In the genomic region with DNA sequence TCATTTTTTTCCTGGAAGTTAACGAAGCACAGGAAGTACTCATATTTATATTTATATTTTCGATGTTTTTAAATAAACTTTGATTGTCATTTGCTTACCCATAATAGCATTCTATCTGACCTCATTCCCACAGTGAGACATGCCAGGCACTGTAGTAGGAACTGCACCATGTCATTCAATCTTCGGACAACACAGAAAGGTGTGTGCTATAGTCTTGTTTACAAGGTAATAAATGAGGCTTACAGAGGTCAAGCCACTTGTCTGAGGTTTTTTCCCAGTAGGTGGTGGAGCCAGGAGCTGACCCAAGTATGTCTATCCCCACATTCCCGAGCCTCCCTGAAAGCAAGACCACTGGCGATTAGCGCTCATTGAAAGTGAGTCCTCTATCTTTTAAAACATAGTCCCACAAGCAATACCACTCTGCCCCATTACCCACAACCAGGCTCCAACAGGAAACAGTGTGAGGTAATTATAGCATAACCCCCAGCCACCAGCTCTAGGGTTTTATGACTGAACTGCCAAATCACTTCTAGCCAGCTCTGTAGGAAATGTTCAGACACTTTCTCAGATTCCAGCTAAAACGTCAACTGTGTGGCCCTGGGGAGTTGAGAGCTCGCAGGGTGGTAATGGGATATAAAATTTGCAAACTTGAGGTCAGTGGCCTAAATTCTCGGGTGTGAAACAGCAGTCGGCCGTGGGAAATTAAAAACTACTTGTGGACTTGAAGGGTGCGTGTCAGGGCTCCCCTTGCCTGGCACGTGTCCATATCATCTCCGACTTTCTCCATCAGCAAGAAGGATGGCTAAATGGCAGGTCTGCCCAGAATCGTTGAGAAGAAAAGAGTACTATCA, we compare ENCODE assay signal across 16 mouse cellular contexts. TPM values are rescaled to one million over a fixed set of nuclear protein-coding genes. Genes with fewer than 3 reads are reported as not detected.
DNase-seq lines count a peak whose midpoint lies in the region; ATAC-seq lines count a peak whose summit lies in the region.
"Had no signal": no experiment of that assay in that cellular context is flagged by ENCODE, and none has a peak within 500 bp of the region (broad histone marks: within the 10 kb centered on the region; RNA-seq: fewer than 3 reads in every experiment).

No protein-coding gene starts in this region.

- peaks cover 42% of the 10 kb centered on the region for H3K4me1 ChIP-seq in heart, embryonic 13.5 days
- H3K4me1 ChIP-seq in limb, embryonic 11.5 days (ENCODE audit: control insufficient read depth, insufficient read depth, low read length) = no peaks in the 10 kb centered on the region
- H3K4me1 ChIP-seq in limb, embryonic 10.5 days = peaks cover 27% of the 10 kb centered on the region
- peaks cover 8% of the 10 kb centered on the region; the same call in 1 of the 2 replicates for H3K4me1 ChIP-seq in stomach, embryonic 15.5 days
- H3K4me1 ChIP-seq: hindbrain, embryonic 10.5 days; neural tube, embryonic 15.5 days had no signal

- 59% methylated on average over 15 of the region's 15 CpGs for WGBS in heart, embryonic 13.5 days
- WGBS in limb, embryonic 11.5 days = 31% methylated on average over 15 of the region's 15 CpGs
- whole genome bisulfite sequencing in limb, embryonic 10.5 days = 59% methylated on average over 15 of the region's 15 CpGs
- WGBS in stomach, embryonic 15.5 days = 54% methylated on average over 15 of the region's 15 CpGs

- DNase-seq in heart, adult 9 months (ENCODE audit: low spot score in 2 of 2) = no peak
- DNase-seq in limb, embryonic 11.5 days (ENCODE audit: low spot score) = peak; percentile 67
- no peak for DNase-seq in limb, embryonic 10.5 days (ENCODE audit: low spot score)
- no peak for DNase-seq in MN1 (ENCODE audit: low spot score)
- DNase-seq: cerebellum, adult 11 months; cerebellum, postnatal 25 days; gastrocnemius, postnatal 25 days; thymus, postnatal 25 days had no signal

- H3K27me3 ChIP-seq in heart, embryonic 13.5 days (replicated peaks) = no peaks in the 10 kb centered on the region
- peaks cover 15% of the 10 kb centered on the region for H3K27me3 ChIP-seq in limb, embryonic 11.5 days (ENCODE audit: control insufficient read depth, insufficient read depth, low read length)
- peaks cover 56% of the 10 kb centered on the region; the same call in 1 of the 2 replicates for H3K27me3 ChIP-seq in limb, embryonic 10.5 days (ENCODE audit: low read depth, poor library complexity, severe bottlenecking)
- H3K27me3 ChIP-seq in stomach, embryonic 15.5 days (replicated peaks) = no peaks in the 10 kb centered on the region
- H3K27me3 ChIP-seq: neural tube, embryonic 15.5 days had no signal

- H3K4me2 ChIP-seq in heart, embryonic 13.5 days = no peak overlapping the region; the same call in 1 of the 2 replicates
- H3K4me2 ChIP-seq in limb, embryonic 11.5 days (ENCODE audit: low read depth, severe bottlenecking) = no peak overlapping the region
- no peak overlapping the region for H3K4me2 ChIP-seq in stomach, embryonic 15.5 days
- H3K4me2 ChIP-seq: neural tube, embryonic 15.5 days had no signal

- no peaks in the 10 kb centered on the region for H3K9me3 ChIP-seq in heart, embryonic 13.5 days
- H3K9me3 ChIP-seq in limb, embryonic 11.5 days (ENCODE audit: control insufficient read depth, low read length) = no peaks in the 10 kb centered on the region
- no peaks in the 10 kb centered on the region for H3K9me3 ChIP-seq in limb, embryonic 10.5 days (replicated peaks)
- no peaks in the 10 kb centered on the region for H3K9me3 ChIP-seq in stomach, embryonic 15.5 days
- H3K9me3 ChIP-seq: hindbrain, embryonic 10.5 days; neural tube, embryonic 15.5 days had no signal

- H3K4me3 ChIP-seq in heart, embryonic 13.5 days = no peak overlapping the region
- H3K4me3 ChIP-seq in limb, embryonic 11.5 days (ENCODE audit: low read depth, low read length) = no peak overlapping the region
- H3K4me3 ChIP-seq in limb, embryonic 10.5 days = no peak overlapping the region
- H3K4me3 ChIP-seq in stomach, embryonic 15.5 days (replicated peaks) = no peak overlapping the region
- H3K4me3 ChIP-seq: hindbrain, embryonic 10.5 days; left cerebral cortex, adult 2 months; neural tube, embryonic 15.5 days had no signal

- peak overlapping the region; percentile 32 for H3K27ac ChIP-seq in heart, embryonic 13.5 days (replicated peaks)
- no peak overlapping the region for H3K27ac ChIP-seq in limb, embryonic 11.5 days (replicated peaks; ENCODE audit: low read depth, low read length)
- H3K27ac ChIP-seq in limb, embryonic 10.5 days = no peak overlapping the region
- H3K27ac ChIP-seq in stomach, embryonic 15.5 days = peak overlapping the region; percentile 38; the same call in 1 of the 2 replicates
- H3K27ac ChIP-seq: hindbrain, embryonic 10.5 days; left cerebral cortex, adult 2 months; neural tube, embryonic 15.5 days had no signal

- H3K9ac ChIP-seq in heart, embryonic 13.5 days = no peak overlapping the region
- no peak overlapping the region for H3K9ac ChIP-seq in limb, embryonic 11.5 days (ENCODE audit: low read length)
- no peak overlapping the region for H3K9ac ChIP-seq in stomach, embryonic 15.5 days
- H3K9ac ChIP-seq: neural tube, embryonic 15.5 days had no signal

- H3K36me3 ChIP-seq in heart, embryonic 13.5 days = peaks cover 21% of the 10 kb centered on the region
- no peaks in the 10 kb centered on the region for H3K36me3 ChIP-seq in limb, embryonic 11.5 days (ENCODE audit: control insufficient read depth, insufficient read depth, low read length)
- no peaks in the 10 kb centered on the region for H3K36me3 ChIP-seq in limb, embryonic 10.5 days
- no peaks in the 10 kb centered on the region for H3K36me3 ChIP-seq in stomach, embryonic 15.5 days
- H3K36me3 ChIP-seq: hindbrain, embryonic 10.5 days; neural tube, embryonic 15.5 days had no signal

- no peak for ATAC-seq in heart, embryonic 13.5 days (ENCODE audit: extremely low read depth, insufficient number of reproducible peaks, low FRiP score, low TSS enrichment)
- ATAC-seq in limb, embryonic 11.5 days (ENCODE audit: insufficient number of reproducible peaks, low FRiP score, low TSS enrichment, low read depth) = peak; percentile 90
- peak; percentile 85 to 88 for ATAC-seq in hematopoietic stem cell, adult 5-6 weeks (replicated peaks in 1 of 2; ENCODE audit: insufficient read depth in 1 of 2, low FRiP score in 2 of 2, low TSS enrichment in 1 of 2, low read depth in 1 of 2, poor library complexity in 2 of 2, severe bottlenecking in 2 of 2)
- no peak for ATAC-seq in stomach, embryonic 15.5 days (ENCODE audit: insufficient read depth, low FRiP score, low read depth)
- ATAC-seq: inflammation-experienced regulatory T-cells, adult 6 months had no signal

RNA-seq across cellular contexts. Expression of gene Gm9913, which starts 12.6 kb away (rescaled TPM):
- 0.17 and 0.32 TPM in 2 replicates for polyA plus RNA-seq in heart, embryonic 13.5 days (2015; fragmentation: Nextera tagmentation; extraction: Ambion mirVana)
- polyA plus RNA-seq in limb, embryonic 11.5 days (2014; fragmentation: Nextera tagmentation; extraction: Ambion mirVana) = 0.15 and 0.18 TPM in 2 replicates
- polyA plus RNA-seq in limb, embryonic 10.5 days (2016; fragmentation: Nextera tagmentation; extraction: Ambion mirVana) = 0.14 and 0.16 TPM in 2 replicates
- total RNA-seq in hematopoietic stem cell, adult 5-6 weeks (2017) = not detected in 2 replicates
- polyA plus RNA-seq in stomach, embryonic 15.5 days (2015; fragmentation: Nextera tagmentation; extraction: Ambion mirVana) = 0.45 and 0.67 TPM in 2 replicates
- total RNA-seq: liver, adult 2 months had no signal
- polyA plus RNA-seq: inflammation-experienced regulatory T-cells, adult 6 months; liver, adult 2 months had no signal

RNA-seq across cellular contexts. Expression of gene Fbn1, which starts 15.5 kb away (rescaled TPM):
- polyA plus RNA-seq in heart, embryonic 13.5 days (2015; fragmentation: Nextera tagmentation; extraction: Ambion mirVana) = 16.8 and 19.3 TPM in 2 replicates
- 7.8 and 8.1 TPM in 2 replicates for polyA plus RNA-seq in limb, embryonic 11.5 days (2014; fragmentation: Nextera tagmentation; extraction: Ambion mirVana)
- 4.5 and 5.6 TPM in 2 replicates for polyA plus RNA-seq in limb, embryonic 10.5 days (2016; fragmentation: Nextera tagmentation; extraction: Ambion mirVana)
- total RNA-seq in hematopoietic stem cell, adult 5-6 weeks (2017) = 0.99 and 1.4 TPM in 2 replicates
- polyA plus RNA-seq in stomach, embryonic 15.5 days (2015; fragmentation: Nextera tagmentation; extraction: Ambion mirVana) = 25.9 and 27.9 TPM in 2 replicates
- polyA plus RNA-seq: inflammation-experienced regulatory T-cells, adult 6 months had no signal

Comparison
In these comparisons a context has a peak if more than half of its experiments do, and no peak if none do; other contexts are left out.
1. ATAC-seq: peak in limb, embryonic 11.5 days (single experiment) and hematopoietic stem cell, adult 5-6 weeks (2 of 2); none in heart, embryonic 13.5 days (single experiment) and stomach, embryonic 15.5 days (single experiment).
2. H3K27ac ChIP-seq: peak in heart, embryonic 13.5 days (single experiment) and stomach, embryonic 15.5 days (single experiment); none in limb, embryonic 11.5 days (single experiment) and limb, embryonic 10.5 days (single experiment).